Mouse (Mus musculus) urinary bladder, postnatal 25 days (tissue): ENCODE data around the gene Sema3a.
"Not testable (repeated sequence)": the region's sequence is repeated elsewhere in the genome, so short reads cannot be mapped to it uniquely, and the experiment has no call there.

Source experiments
- DNase-seq: peaks from one replicate; pipeline ENCODE4 v3.0.0; 2022; ENCODE audit warnings: low spot score

Sema3a gene

DNA sequence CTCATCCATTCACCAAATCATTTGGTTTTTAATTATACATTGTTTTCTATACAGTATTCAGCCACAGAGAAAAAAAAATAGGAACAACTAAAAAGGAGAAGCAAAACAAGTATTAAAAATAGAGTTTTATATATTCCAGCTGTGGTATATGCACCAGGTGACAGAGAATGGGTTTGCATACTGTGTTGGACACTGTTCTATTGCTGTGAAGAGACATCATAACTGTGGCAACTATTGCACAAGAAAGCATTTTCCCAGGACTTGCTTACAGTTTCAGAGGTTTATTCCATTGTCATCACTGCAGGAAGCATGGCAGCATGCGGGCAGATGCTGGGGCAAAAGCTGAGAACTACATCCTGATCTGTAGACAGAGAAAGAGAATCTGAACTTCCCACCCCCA lies 425.7 kb downstream of the Sema3a start:
- DNase-seq = no peak

DNA sequence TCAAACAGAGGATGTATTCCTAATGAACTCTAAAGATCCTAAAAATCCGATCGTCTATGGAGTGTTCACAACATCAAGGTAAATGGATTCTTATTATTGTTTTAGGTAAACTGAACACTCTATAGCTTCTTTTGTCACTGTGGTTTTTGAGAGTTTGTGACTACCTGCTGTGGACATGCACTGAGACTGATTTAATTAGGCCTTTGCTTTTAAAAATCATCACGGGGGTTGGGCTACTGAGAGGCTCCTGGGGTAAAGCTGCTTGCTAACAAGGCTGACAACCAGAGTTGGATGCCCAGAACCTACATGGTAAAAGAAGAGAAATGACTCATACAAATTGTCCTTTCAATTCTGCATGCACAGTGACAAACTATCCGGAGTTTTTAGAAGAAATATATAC lies 432.0 kb downstream of the Sema3a start:
- no peak for DNase-seq

DNA sequence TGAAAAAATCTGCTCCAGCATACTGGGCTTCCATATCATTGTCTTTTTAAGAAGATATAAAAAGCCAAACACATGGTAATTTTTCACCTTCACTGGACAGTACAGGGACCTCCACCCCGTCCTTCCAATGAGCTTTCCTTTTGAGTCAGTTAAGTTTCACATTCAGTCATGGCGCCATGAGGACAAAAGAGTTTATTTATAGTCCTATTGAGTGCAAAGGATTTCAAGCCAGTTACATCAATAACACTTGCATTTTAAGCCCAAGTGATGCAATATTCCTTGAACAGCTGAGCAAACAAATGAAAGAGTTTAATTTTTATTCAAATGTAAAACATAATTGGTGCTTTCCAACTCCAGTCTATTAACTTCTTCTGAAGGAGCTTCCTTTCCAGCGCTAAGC lies 448.7 kb downstream of the Sema3a start:
- DNase-seq = no peak

- no peak for DNase-seq
These were observed 453.9 kb downstream of the Sema3a start for GRCm38 (mm10) chr5:13579123-13579522.

DNA sequence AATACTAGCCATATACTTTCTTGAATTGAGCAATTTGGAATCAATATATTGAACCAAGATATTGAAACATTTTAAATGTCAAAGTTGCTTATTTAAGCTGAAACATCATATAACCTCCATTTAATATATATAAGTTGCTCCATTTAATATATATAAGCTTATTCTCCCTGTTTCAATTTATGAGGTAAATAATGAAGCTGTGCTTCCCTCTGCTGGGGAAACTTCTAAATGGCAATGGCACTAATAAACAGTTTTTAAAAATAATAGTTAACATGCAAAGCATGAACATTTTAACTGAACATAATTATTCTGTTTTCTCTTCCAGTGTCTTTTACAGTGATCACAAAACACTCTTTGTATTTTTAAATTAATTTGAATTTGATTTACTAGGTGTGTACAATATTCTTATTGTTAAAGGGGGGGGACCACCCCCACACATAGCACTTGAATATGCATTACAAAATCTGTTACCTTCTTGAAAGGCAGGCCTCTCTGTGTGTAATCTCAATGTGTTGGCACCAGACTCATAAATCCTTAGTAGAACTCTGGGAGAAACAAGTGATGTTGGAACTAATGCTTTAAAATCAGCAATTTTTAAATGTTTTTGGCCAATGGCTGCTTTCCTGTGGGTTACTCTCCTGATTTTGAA lies 460.5 kb downstream of the Sema3a start:
- peak; percentile 7 for DNase-seq

DNA sequence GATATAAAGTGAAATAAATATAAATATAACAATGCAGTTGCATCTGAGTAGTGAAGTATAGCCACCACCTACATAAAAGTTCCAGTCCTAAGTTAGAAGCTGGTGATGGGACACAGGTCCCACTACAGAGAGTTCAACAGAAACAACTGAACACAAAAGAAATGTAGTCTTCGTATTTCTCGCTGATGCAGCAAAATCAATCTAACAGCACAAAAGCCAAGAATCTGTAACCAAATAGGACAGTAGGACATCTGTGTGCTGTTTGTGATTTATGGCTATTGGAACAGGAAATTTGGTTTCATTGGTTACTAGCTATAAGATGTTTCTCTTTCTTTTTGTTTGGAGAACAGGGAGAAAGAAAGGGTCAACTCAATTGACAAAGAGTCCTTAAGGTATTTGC lies 469.2 kb downstream of the Sema3a start:
- no peak for DNase-seq

DNA sequence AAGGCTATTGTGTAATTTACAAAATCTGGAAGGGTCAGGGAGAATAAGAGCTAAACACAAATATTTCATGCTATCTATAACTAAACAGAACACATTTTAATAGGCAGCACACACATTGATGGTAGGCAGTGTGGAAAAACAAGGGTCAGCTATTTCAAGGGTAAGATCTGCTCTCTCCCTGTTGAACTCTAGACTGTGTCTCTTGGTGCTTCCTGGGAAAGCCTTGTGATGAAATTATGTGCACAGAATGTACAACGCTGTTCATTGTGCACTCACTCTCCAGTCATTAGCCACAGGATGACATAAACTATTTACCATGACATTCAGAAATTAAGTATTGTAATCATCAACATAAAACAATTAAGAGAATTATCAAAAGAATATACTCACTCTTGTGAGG lies 486.4 kb downstream of the Sema3a start:
- DNase-seq = no peak

GRCm38 (mm10) chr5:13612088-13612487 lies 486.9 kb downstream of the Sema3a start:
- no peak for DNase-seq

DNA sequence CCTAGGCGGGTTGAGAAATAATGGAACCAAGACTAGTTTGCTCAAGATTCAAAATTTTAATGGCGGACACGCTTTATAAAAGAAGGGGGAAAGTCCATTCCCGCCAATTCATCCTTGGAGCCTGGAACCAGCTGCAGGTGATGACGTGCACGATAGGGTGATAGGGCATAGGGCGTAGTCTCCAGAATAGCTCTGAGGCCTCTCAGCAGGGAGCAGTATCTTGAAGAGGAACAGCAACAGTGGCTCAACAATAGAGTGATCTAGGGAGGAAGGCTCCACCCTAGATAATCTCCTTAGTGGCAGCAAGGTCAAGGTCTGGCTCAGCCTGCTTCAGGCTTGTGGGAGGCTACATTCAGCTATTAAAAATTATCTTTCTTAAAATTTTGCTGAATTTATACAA lies 489.4 kb downstream of the Sema3a start:
- not testable (repeated sequence) for DNase-seq

GRCm38 (mm10) chr5:13615907-13616306 lies 490.7 kb downstream of the Sema3a start:
- no peak for DNase-seq

GRCm38 (mm10) chr5:13622578-13622977 lies 497.4 kb downstream of the Sema3a start:
- no peak for DNase-seq

GRCm38 (mm10) chr5:13624754-13625153 lies 499.5 kb downstream of the Sema3a start:
- no peak for DNase-seq

- no peak for DNase-seq
These were observed 500.9 kb downstream of the Sema3a start for GRCm38 (mm10) chr5:13626093-13626492.

DNA sequence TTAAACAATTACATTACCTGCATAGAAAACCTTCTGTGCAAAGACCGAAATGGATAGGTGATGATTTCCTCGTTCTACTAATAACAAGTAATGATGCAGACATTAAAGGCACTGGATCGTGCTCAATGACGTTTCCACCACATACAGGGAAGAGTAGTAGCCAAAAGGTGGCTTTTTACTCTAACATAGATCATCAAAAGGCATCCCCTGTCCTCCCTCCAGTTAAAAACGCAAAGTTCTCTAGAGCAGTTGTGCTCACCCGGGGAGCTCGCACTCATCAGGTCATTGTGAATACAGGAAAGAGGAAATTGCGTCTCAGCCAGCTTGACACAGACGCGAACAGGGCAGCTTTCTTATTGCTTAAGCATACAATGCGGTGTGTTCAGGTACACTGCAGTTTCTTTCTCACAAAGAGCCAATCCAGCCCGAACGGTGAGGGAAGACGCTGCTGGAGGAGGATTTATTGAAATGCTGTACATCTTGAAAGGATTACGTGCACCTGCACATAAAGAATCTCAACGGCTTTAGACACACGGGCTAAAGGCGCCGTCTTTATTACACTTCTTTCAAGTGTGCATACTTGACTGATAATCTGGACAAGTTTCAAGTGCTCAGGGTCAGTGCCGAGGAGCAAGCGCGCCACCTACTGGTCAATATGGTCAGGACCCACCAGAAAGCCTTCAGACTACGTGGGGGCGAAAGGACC lies 503.5 kb downstream of the Sema3a start:
- DNase-seq = peak; percentile 75

DNA sequence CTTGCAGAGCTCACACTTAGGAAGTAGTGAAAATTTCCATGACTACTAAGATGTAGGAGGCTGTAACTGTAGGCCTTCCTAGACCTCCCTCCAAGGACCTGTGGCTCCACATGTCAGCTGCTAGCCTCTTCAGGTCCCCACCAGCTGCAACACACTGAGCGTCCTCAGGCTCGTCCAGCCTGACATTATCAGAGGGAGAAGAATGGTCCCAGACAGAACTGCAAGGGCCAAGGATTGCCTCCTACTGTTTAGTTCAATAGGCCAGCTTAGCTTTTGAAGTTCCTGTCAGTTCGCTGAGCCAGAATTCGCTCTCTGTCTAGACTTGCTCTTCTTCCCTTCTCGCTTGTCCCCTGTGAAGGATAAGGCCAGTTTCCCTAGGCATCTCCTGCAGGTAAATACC lies 504.7 kb downstream of the Sema3a start:
- DNase-seq = no peak

DNA sequence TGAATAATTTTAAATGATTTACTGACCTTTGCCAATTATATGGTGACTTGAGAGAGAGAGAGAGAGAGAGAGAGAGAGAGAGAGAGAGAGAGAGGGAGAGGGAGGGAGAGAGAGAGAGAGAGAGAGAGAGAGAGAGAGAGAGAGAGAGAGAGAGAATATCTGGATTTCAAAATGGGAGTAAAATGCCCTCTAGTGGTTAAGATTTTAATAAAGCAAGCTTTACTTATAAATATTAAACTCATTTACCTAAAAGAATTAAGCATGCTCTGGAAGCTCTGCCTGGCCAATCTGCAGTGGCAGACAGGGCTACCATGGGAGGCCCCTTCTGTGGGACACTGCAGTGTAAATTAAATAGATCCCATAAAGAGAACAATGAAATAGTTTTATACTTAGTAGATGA lies 505.5 kb downstream of the Sema3a start:
- DNase-seq = no peak

DNA sequence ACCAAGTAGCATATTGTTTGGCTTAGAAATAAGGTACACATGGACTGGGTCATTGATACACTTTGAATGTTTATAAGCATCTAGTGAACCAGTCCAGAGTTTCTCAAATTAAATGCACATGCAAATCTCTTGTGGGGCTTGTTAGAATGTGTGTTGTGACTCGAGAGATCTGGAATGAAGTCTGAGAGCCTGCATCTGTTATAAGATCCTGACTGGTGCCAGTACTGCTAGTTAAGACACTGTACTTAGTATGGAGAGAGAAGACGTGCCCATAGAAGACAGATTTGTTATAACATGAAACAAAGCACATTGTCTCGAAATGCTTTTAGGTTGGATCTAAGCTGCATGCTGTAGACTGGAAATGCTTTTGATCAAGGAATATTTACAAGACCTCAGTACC lies 511.0 kb downstream of the Sema3a start:
- no peak for DNase-seq
